8 mouse cellular contexts compared by ENCODE assay signal in the genomic region with DNA sequence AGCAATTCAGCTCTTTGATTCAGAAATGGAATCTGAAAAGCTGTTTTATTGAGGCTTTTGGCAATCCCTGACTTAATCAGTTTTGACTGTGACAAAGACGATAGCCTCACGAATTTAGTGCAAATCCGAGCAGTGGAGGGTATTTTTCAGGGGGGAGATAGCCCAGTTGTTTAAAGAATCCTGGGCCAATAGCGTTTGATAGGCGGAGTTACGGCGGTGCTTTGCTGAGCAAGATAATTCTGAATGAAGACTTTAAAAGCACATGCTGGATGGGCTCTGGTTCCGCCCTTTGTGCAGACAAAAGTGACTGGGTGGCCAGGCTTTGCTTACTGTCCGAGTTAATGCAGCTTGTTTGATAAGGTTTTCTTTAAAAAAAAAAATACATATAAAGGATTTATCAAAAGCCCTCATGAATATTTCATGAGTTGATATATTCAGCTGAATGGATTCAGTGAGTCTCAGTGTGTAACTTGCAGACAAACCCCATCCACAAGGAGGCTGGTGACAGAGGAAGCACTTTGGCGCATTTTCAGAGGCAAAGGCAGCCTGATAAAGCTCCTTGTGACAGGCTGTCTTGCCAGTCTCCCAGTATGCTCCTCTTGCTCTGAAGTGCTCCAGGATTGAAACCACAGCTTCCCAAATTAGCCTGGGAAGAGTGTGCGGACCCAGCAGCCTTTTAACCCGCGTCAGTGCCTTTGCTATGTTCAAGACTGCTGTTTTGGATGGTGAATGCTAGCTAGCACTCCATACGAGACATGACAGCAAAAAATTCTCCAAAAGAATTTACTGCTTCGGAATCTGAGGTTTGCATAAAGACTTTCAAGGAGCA.
DNase-seq lines count a peak whose midpoint lies in the region; ATAC-seq and TF ChIP-seq lines count a peak whose summit lies in the region.

No protein-coding gene starts in this region.

- 5% methylated on average over 15 of the region's 15 CpGs for WGBS in stomach, embryonic 14.5 days

- no peak overlapping the region for H3K27ac ChIP-seq in embryonic fibroblast, embryonic 13.5 days (ENCODE audit: insufficient read depth, low read length)
- no peak overlapping the region; the same call in 1 of the 2 replicates for H3K27ac ChIP-seq in stomach, embryonic 14.5 days (ENCODE audit: low read length)

- H3K4me1 ChIP-seq in embryonic fibroblast, embryonic 13.5 days (ENCODE audit: control insufficient read depth, insufficient read depth, low read length), result peaks cover 2% of the 10 kb centered on the region; the same call in 1 of the 2 replicates
- H3K4me1 ChIP-seq in stomach, embryonic 14.5 days (ENCODE audit: control insufficient read depth, insufficient read depth, low read length), result peaks cover 9% of the 10 kb centered on the region; the same call in 1 of the 2 replicates

- H3K9me3 ChIP-seq in stomach, embryonic 14.5 days (ENCODE audit: control insufficient read depth, low read depth, low read length), result no peaks in the 10 kb centered on the region

- DNase-seq in cerebellum, postnatal 10 days, result peak; percentile 68 to 74
- DNase-seq in heart, postnatal 10 days, result peak; percentile 49 to 65
- peak; percentile 51 to 71 for DNase-seq in layer of hippocampus, postnatal 14 days (ENCODE audit: low spot score in 2 of 2)
- no peak for DNase-seq in adrenal gland, adult (ENCODE audit: inconsistent age in 2 of 2, low spot score in 1 of 2)
- no peak for DNase-seq in thymus, postnatal 36 days

- H3K9ac ChIP-seq in stomach, embryonic 14.5 days (replicated peaks; ENCODE audit: low read depth, low read length), result 0 out of 2 replicates have a peak overlapping the region, but pooled peaks have one; percentile 19

- peak overlapping the region; percentile 7; the same call in 1 of the 2 replicates for H3K4me3 ChIP-seq in embryonic fibroblast, embryonic 13.5 days (ENCODE audit: insufficient read depth, low read length)
- H3K4me3 ChIP-seq in stomach, embryonic 14.5 days (ENCODE audit: low read depth, low read length), result peak overlapping the region; percentile 17

- TF ChIP-seq CTCF in embryonic fibroblast, embryonic 13.5 days (IDR thresholded peaks at IDR 0.05; ENCODE audit: borderline replicate concordance, insufficient read depth, low read length), result no peak

- ATAC-seq in megakaryocyte progenitor cell, adult 5-6 weeks (replicated peaks; ENCODE audit: poor library complexity), result 0 out of 2 replicates have a peak, but pooled peaks have one; percentile 14
- no peak for ATAC-seq in stomach, embryonic 14.5 days (ENCODE audit: insufficient number of reproducible peaks, insufficient read depth, low FRiP score, low read depth)

- H3K36me3 ChIP-seq in stomach, embryonic 14.5 days (ENCODE audit: control insufficient read depth, insufficient read depth, low read length), result no peaks in the 10 kb centered on the region

- peak overlapping the region; percentile 52 for H3K4me2 ChIP-seq in stomach, embryonic 14.5 days (replicated peaks; ENCODE audit: low read depth, low read length)

- no peaks in the 10 kb centered on the region for H3K27me3 ChIP-seq in stomach, embryonic 14.5 days (ENCODE audit: control insufficient read depth, insufficient read depth, low read length)

- intact Hi-C loops in heart, postnatal 10 days (cut with DNase I), result loop anchor here (2.0 kb wide), 1 partner anchor 26 kb away; no protein-coding TSS in a partner anchor

- TF ChIP-seq POLR2A in embryonic fibroblast, embryonic 13.5 days (IDR thresholded peaks at IDR 0.05; ENCODE audit: low read depth, low read length), result no peak

Comparison
In these comparisons a context has a peak if more than half of its experiments do, and no peak if none do; other contexts are left out.
1. DNase-seq: peak in cerebellum, postnatal 10 days (2 of 2), heart, postnatal 10 days (2 of 2) and layer of hippocampus, postnatal 14 days (2 of 2); none in adrenal gland, adult (0 of 2) and thymus, postnatal 36 days (0 of 2).